Mouse (Mus musculus) frontal cortex, postnatal 25 days (tissue): ENCODE measurements around the gene B230217C12Rik.
A peak's percentile ranks its signal among the peaks of the same experiment; 100 is the strongest.

ENCODE experiments used
- DNase-seq, 2 experiments: peaks; one replicate each; pipeline ENCODE4 v3.0.0; 2022; ENCODE audit warnings: low spot score in 2 of 2

The B230217C12Rik gene

GRCm38 (mm10) chr11:97840539-97840954 lies at the start of gene B230217C12Rik:
Gene B230217C12Rik, plus strand, starts transcription at chr11:97840780.
- no peak for DNase-seq

GRCm38 (mm10) chr11:97793165-97793564 lies 47.4 kb upstream of the B230217C12Rik start:
- no peak for DNase-seq

- DNase-seq, result peak; percentile 73 to 83
These were observed 43.7 kb upstream of the B230217C12Rik start for GRCm38 (mm10) chr11:97796910-97797309.

DNA sequence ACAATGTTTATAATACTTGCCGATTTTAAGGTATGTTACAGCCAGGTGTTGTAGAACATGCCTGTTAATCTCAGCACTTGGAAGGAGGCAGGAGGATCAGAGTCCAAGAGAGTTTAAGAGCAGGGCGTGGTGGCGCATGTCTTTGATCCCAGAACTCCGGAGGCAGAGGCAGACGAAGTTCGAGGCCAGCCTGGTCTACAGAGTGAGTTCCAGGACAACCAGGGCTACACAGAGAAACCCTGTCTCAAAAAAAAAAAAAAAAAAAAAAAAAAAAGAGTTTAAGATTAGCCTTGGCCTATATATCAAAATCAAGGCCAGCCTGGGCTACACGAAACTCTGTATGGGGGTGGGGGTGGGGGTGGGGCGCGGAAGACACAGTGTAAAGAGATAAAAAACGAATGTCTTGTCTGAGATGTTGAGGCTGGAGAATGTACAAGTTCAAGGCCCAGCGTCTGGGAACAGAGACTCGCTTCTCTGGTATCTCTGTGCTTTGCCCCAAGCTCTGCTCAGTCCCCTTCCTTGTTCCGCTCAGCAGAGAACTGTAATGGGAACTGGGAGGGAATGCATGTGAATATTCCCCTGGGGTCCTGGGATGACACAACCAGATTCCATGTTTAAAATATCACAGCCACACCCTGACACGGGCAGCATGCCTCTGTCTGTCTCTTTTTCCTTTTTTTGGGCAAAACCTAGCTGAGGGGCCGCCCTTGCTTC lies 43.1 kb upstream of the B230217C12Rik start:
- no peak for DNase-seq

DNA sequence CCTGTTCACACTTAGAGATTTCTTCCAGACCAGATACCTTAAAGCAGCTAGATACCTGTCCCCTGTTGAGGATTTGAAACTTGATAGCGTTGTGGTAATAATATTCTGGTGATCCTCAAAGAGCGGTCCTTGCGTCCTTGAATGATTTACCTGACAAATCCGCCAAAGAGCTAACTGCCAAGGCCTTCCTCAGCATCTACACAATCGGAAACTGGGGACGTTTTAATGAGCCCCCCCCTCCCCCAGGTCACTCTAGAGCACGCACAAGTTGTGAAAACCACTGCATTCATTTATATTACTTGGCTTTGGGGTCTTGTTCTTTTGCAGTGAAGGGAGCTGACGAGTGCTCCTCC lies 42.5 kb upstream of the B230217C12Rik start:
- no peak for DNase-seq

DNA sequence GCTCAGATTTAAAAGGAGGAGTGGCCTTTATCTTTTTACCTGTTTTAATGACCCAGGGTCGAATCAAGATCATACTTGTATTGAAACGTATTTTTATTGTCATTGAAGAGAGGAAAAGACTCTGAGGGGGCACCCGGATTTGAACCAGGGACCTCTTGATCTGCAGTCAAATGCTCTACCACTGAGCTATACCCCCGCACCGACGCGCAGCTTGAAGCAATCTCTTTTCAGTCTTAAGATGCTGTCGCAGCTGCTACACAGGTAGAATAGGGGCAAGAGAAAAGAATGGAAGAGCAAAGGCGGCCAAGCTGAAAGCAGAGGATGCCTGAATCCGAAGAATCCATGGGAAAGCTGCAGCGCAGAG lies 41.8 kb upstream of the B230217C12Rik start, which contains the start of gene Lasp1:
Lasp1 (plus strand) TSS at position 219 of the 364 bp plus-strand sequence.
- DNase-seq, result peak; percentile 92 to 94

GRCm38 (mm10) chr11:97799146-97799993 lies 41.2 kb upstream of the B230217C12Rik start:
- DNase-seq, result peak; percentile 68 to 82

GRCm38 (mm10) chr11:97799994-97800690 lies 40.4 kb upstream of the B230217C12Rik start:
- peak in 1 of 2 experiments; percentile 31 for DNase-seq

DNA sequence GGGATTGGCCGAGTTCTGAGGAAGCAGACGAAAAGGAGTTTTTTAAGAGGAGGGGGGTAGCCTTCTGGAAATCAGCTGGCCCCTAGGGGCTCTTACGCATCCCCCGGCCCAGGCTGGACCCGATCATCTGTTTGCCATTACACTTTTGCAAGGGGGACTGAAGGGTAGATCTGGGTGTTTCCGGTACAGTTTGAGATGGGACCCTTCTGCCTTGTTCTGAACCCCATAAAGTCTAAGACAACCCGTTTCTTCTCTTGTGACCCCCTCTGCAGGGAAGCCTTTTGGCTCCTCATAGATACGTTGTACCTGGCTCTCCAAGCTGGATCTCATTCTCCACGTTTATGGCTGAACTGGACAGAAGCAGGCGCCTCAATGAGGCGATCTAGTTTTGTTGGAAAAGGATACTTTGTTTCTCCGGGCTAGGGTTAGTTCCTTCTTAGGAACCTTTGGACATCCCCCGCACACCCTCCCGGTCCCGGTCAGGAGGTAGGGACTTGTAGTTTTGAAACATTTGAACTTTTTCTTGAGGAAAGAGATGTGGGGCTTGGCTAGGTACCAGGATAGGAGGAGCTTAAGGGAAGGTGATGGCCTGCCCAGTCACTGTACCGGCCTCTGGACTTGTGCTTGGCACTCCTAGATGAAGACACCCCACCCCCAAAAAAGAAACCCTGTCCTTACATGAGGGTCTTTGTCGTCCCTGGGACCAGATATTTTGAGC lies 39.7 kb upstream of the B230217C12Rik start:
- DNase-seq, result no peak

- DNase-seq, result no peak
These were observed 39.0 kb upstream of the B230217C12Rik start for GRCm38 (mm10) chr11:97801409-97802193.

GRCm38 (mm10) chr11:97802194-97802470 lies 38.4 kb upstream of the B230217C12Rik start:
- DNase-seq, result no peak

DNA sequence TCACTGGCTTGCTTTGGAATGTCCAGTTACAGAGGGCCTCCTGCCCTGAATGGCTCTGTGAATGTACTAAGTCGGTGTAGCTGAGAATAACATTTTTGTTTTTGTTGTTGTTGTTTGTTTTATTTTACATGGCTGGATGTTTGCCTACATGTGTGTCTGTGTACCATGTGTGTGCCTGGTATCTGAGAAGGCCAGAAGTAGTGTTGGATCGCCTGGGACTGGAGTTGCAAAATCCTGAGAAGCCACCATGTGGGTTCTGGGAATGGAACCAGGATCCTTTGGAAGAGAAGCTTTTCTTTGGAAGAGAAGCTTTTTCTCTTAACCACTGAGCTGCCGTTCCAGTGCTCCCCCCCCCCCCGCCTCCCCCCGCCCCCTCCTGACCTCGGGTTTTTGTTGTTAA lies 38.1 kb upstream of the B230217C12Rik start:
- no peak for DNase-seq

DNA sequence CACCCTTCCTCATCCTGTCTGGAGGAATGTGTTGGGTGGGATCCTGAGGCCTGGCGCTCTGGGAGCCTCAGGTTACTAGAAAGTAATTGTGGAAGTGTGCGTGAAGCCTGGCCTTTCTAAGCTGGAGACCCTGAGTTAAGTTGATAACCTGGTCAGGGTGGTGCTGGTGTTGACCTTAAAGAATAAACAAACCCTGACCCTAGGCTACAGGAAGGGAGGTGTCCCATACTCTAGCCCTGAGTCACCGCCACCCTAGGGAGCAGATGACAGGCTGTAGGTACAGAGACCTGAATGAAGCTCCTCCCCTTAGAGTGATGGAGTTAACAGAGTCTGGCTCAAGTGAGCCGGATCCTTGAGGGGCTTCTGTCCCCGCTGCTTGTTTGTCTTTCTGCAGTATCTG lies 36.7 kb upstream of the B230217C12Rik start:
- DNase-seq, result no peak

DNA sequence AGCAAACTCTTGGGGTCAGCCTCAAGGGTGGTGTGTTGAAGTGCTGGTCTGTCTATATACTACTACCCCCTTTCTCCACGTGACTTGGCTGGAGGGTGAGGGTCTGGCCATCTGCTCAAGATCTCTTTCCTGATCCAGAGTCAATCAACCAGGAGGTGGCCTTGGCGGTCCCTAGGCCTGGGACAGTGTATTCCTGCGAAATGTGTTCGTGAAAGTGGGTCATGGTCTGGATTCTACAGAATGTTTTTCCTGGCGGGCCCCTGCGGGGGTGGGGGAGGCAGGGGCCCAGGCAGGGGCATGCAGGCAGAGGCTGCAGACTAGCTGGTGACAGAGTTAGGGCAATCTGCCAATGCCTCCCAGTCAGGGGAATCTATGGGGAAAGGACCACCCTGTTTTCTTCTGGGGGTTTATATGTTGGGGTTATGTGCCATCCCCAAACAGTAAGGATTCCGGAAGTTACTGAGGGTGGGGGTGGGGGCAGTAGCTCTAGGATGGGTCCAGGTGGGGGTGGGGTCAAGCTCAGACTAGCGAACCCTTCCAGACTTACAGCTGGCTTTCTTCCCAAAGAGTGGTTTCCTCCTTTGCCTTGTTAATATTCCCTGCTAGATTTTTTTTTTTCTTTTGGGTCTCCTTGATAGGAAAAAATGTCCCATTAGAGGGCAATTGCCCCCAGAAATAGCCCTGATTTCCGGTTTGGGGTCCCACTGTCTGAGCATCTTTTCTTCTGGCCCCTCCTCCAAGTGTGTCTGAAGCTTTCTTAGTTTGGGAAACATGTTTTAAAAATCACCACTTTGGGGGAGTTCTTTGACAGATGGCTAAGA lies 35.5 kb upstream of the B230217C12Rik start:
- DNase-seq, result no peak

DNA sequence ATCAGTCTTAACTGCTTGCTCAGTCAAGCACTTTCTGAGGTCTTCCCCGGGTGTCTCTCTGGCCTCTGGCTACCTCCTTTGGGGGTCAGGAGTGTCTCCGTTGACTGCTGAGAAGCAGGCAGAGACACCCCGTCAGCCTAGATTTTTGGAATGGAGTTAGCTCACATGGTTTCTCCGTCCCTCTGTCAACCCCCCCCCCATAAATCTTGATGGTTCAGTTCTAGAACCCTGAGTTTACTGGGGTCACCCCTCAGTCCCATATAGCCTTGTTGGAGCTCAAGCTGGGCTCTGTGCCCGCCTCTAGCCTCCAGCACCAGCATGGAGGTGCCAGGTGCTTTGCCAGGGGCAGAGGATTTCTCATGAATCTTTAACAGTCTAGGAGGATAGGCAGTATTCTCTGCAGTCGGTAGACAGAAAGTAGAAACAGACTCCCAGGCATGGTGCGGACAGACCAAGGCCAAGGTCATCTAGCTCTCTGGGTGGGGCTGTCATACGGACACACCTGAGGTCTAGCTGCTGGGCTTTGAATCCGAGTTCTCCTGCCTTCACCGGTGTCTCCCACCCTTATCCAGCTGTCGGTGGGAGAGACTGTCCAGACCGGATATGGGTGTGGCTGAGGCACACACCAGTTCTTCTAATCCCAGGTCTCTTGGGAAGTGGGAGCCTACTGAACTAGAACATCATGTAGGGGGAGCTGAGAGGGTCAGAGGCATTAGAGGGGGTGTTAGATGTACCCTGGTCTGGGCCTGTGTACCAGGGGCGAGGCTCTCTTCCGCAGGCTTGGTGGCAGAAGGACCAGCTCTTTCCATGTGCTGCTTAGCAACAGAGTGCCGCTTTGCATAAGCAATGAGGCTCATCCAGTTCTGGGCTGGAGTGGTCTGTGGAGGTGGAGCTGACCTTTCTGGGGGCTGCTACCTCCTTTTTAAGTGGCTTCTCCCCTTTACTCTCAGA lies 34.6 kb upstream of the B230217C12Rik start:
- DNase-seq, result no peak

- DNase-seq, result no peak
These were observed 34.0 kb upstream of the B230217C12Rik start for GRCm38 (mm10) chr11:97806613-97806964.

DNA sequence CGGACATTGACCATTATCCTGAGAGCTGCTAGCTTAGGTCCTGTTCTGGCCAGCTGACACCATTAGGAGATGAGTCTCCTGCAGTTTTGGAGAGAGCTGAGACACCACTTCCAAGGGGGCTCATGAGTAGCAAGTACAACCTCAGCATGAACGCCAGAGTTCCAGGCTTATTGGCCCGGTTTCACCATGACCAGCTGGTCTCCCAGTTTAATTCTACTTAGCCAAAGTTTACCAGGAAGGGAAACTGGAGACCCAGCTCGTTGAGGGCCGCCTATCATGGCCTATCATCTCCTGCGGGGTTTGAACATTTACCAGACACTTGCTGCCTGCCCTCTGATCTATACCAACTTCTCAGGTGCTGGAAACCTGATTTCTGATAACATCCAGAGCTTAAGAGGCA lies 33.0 kb upstream of the B230217C12Rik start:
- no peak for DNase-seq

DNA sequence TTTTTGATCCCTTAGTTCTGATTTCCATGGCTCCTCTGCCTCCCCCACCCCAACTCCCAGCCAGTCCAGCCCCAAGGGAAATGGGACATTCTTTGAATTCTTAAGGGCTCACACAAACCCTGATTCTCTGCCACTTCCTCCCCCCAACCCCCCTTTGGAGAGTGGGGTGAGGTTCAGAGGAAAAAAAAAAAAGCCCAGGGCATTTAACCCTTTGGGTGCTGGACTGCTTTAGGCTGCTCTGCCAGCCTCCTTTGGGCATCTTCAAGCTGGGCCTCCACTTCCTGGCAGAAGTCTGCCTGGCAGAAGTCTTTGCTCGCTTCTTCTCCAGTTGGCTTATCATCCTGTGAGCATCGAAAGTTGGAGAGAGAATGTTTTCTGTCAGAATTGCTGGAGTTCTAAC lies 32.5 kb upstream of the B230217C12Rik start:
- no peak for DNase-seq

GRCm38 (mm10) chr11:97808621-97809234 lies 31.9 kb upstream of the B230217C12Rik start:
- DNase-seq, result no peak
